Mouse (Mus musculus): ENCODE data around the gene Nrl. TPM values are rescaled to one million over a fixed set of nuclear protein-coding genes. Genes with fewer than 3 reads are reported as not detected.

Nrl gene
- polyA plus RNA-seq, 1 experiment: 0.56 TPM

DNA sequence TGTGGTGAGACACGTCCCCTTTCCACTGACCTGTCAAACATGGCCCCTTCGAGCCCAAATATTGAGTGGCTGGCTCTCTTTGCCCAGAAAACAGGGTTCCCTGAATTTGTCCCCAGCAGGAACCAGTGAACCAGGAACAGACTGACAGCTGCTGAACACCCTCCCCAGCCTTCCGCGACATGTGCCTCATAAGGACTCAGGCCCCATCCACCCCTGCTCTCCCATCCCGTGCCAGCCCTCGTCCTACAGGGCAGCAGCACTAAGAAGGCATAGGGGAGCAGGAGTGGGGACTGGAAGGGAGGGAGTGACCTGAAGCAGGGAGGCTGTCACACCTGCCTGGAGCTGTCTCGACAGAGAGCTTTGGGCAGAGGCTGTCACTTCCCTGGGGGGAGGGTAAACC, 17.0 kb downstream of the Nrl start:
- TF ChIP-seq POLR2A (IDR thresholded peaks at IDR 0.05; ENCODE audit: borderline replicate concordance, extremely low read depth, insufficient read depth, insufficient read length, poor library complexity, severe bottlenecking): no peak
- no peak for TF ChIP-seq CTCF (IDR thresholded peaks at IDR 0.05; ENCODE audit: borderline replicate concordance, extremely low read depth, insufficient read depth, insufficient read length)
- no peak for DNase-seq (ENCODE audit: low read depth)

- TF ChIP-seq CTCF (IDR thresholded peaks at IDR 0.05; ENCODE audit: borderline replicate concordance, extremely low read depth, insufficient read depth, insufficient read length) (no peak), POLR2A (IDR thresholded peaks at IDR 0.05; ENCODE audit: borderline replicate concordance, extremely low read depth, insufficient read depth, insufficient read length, poor library complexity, severe bottlenecking) (no peak)
These were observed 19.2 kb downstream of the Nrl start for GRCm38 (mm10) chr14:55505612-55506011.

DNA sequence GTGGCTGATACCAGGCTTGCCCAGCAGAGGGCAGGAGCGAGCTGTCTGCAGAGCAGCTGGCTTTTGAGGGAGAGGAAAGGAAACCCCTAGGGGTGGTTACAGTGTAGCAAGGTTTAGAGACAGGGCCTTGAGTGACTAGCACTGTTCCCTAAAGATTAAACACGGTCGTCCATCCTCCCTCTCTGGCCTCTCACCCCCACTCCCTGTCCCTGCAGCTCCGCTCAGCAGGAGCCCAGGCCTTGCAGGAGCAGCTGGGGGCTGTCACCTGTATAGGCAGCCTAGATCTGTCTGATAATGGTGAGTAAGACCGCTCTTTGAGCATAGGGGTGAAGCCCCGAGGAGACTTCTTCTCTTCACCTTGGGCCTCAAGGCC, 27.3 kb downstream of the Nrl start:
- peak; percentile 81 for DNase-seq (ENCODE audit: low read depth)
- TF ChIP-seq CTCF (IDR thresholded peaks at IDR 0.05; ENCODE audit: borderline replicate concordance, extremely low read depth, insufficient read depth, insufficient read length): peak; percentile 99
- TF ChIP-seq POLR2A (IDR thresholded peaks at IDR 0.05; ENCODE audit: borderline replicate concordance, extremely low read depth, insufficient read depth, insufficient read length, poor library complexity, severe bottlenecking): no peak

More at GRCm38 (mm10) chr14:55505612-55506011, 19.2 kb downstream of the Nrl start:
- DNase-seq (ENCODE audit: low read depth): no peak

DNA sequence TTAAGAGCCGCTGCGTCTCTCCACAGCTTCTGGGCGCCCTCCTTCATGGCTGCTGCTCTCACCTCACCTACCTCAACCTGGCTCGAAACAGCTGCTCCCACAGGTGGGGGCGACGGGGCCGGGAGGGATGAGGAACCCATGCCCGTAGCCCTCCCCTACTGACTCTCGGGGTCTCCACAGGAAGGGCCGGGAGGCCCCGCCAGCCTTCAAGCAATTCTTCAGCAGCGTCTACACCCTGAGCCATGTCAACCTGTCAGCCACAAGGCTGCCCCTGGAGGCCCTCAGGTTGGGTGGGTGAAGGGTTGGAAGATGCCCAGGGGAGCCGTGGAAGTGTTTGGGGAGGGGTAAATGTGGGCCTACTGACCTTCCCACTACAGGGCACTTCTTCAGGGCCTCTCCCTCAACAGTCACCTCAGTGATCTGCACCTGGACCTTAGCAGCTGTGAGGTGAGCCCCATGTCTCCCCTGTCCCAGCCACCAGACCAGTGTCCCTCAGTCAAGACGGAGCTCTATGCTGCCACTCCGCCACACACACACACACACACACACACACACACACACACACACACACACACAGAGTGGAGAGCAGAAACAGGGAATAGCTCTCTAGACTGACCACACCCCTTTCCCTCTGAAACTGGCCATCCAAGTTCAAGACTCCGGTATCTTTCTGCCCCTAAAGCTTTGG, 27.9 kb downstream of the Nrl start:
- no peak for TF ChIP-seq CTCF (IDR thresholded peaks at IDR 0.05; ENCODE audit: borderline replicate concordance, extremely low read depth, insufficient read depth, insufficient read length)
- no peak for TF ChIP-seq POLR2A (IDR thresholded peaks at IDR 0.05; ENCODE audit: borderline replicate concordance, extremely low read depth, insufficient read depth, insufficient read length, poor library complexity, severe bottlenecking)
- DNase-seq (ENCODE audit: low read depth): no peak

DNA sequence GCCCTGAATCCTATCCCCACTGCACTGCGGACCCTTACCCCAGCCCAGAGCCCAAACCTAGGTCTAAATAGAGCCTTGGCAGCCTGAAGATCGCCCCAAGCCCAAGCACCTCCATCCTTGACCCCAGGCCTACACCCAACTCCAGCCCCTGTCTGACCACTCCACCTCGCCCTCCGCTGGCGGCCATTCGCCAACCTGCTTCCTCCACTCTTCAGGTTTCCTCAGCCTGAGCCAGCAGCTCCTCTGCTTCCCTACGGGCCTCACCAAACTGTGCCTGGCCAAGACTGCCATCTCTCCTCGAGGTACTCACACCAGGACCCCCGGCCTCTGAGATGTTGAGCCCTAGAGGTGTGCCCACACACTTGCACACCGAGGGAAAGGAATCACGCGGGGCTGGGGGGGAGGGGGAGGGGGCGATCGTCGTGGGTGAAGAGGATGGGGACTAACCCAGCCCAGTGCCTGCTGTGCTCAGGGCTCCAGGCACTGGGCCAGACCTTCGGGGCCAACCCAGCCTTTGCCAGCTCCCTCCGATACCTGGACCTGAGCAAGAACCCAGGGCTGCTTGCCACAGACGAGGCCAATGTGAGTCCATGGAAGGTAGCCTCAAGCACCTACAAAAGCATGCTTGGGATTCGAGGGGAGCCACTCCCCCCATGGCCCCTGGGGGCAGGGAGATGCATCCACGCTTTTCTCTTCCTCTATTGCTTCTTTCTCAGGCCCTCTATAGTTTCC, 29.1 kb downstream of the Nrl start:
- no peak for DNase-seq (ENCODE audit: low read depth)
- TF ChIP-seq CTCF (IDR thresholded peaks at IDR 0.05; ENCODE audit: borderline replicate concordance, extremely low read depth, insufficient read depth, insufficient read length) (no peak), POLR2A (IDR thresholded peaks at IDR 0.05; ENCODE audit: borderline replicate concordance, extremely low read depth, insufficient read depth, insufficient read length, poor library complexity, severe bottlenecking) (no peak)

DNA sequence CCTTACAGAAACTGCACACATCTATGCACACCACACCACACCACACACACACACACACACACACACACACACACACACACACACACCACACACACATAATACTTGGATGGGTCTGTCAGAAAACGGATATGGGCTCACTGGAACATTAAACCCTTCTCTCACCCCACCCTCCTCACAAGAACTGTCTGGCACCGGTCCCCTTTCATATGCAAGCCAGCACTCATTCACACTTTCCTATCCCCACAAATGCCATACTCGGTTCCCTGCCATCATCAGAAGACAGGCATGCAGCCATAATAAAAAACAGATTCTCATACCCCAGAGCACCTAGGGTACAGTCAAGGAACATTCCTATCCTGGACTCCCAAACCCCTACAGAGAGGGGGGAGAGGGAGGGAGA, 32.7 kb downstream of the Nrl start:
- TF ChIP-seq CTCF (IDR thresholded peaks at IDR 0.05; ENCODE audit: borderline replicate concordance, extremely low read depth, insufficient read depth, insufficient read length): no peak
- no peak for TF ChIP-seq POLR2A (IDR thresholded peaks at IDR 0.05; ENCODE audit: borderline replicate concordance, extremely low read depth, insufficient read depth, insufficient read length, poor library complexity, severe bottlenecking)
- peak; percentile 87 for DNase-seq (ENCODE audit: low read depth)

DNA sequence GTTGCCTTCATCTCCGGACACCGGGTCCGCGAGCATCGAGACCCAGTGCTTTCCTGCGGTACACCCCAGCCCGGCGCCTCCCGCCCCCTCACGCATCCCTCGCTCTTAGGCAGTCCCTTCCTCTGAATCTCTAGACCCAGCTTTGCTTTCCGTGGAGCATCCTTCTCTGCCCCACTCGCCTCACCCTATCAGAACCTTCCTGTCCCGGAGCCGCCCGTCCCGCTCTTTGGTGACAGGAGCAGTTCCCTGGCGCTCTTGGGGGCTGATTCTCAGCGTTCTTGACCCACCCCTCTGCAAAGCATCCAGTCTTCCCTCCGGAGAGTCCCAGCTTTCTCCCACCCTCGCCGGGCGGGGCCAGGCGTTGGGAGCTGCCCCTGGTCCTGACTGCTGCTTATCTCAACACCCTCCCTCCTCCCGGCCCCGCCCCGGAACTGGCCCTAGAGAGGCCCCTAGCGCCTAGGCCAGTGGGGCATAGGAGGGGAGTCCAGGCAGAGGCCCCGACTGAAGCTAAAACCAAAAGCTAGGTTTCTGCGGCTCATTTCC, 33.4 kb downstream of the Nrl start:
- TF ChIP-seq POLR2A (IDR thresholded peaks at IDR 0.05; ENCODE audit: borderline replicate concordance, extremely low read depth, insufficient read depth, insufficient read length, poor library complexity, severe bottlenecking) (no peak), CTCF (IDR thresholded peaks at IDR 0.05; ENCODE audit: borderline replicate concordance, extremely low read depth, insufficient read depth, insufficient read length) (no peak)
- peak; percentile 74 for DNase-seq (ENCODE audit: low read depth)

- peak; percentile 97 for DNase-seq (ENCODE audit: low read depth)
- TF ChIP-seq POLR2A (IDR thresholded peaks at IDR 0.05; ENCODE audit: borderline replicate concordance, extremely low read depth, insufficient read depth, insufficient read length, poor library complexity, severe bottlenecking) (peak; percentile 89), CTCF (IDR thresholded peaks at IDR 0.05; ENCODE audit: borderline replicate concordance, extremely low read depth, insufficient read depth, insufficient read length) (no peak)
These were observed 34.2 kb downstream of the Nrl start, which contains the start of gene Carmil3 for GRCm38 (mm10) chr14:55490361-55491201. TSS of gene Carmil3 (plus strand) at chr14:55490651.

- TF ChIP-seq CTCF (IDR thresholded peaks at IDR 0.05; ENCODE audit: borderline replicate concordance, extremely low read depth, insufficient read depth, insufficient read length) (no peak), POLR2A (IDR thresholded peaks at IDR 0.05; ENCODE audit: borderline replicate concordance, extremely low read depth, insufficient read depth, insufficient read length, poor library complexity, severe bottlenecking) (no peak)
- DNase-seq (ENCODE audit: low read depth): no peak
These were observed 37.9 kb downstream of the Nrl start for GRCm38 (mm10) chr14:55486836-55487235.

DNA sequence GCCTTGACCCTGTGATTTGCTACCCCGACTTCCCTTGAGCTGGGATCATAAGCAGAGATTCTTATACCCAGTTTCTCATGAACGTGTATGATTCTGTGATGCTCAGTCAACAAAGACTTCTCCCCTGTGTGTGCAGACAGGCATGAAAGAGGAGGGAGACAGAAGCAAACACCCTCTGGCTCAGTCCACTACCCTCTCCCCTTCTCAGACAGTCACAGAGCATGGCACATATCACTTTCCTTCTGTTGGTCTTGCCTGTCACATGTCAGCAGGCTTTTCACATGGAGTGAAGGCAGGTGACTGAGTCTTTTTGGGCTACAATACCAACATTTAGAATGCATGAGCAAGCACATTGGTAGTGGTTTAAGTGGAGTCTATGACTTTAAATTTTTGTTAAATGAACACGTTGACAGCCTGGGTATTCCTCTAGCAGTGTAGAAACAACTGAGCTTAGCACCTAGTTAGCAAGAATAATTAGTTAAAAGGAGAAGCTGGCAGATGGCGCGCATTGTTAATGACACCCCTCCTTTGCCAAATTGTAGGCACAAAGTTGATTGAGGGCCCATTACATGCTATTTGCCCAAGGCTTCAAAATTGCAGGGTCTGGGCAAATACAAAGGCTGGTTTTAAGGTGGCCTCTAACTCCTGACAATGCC, 40.2 kb downstream of the Nrl start:
- TF ChIP-seq POLR2A (IDR thresholded peaks at IDR 0.05; ENCODE audit: borderline replicate concordance, extremely low read depth, insufficient read depth, insufficient read length, poor library complexity, severe bottlenecking) (no peak), CTCF (IDR thresholded peaks at IDR 0.05; ENCODE audit: borderline replicate concordance, extremely low read depth, insufficient read depth, insufficient read length) (no peak)
- DNase-seq (ENCODE audit: low read depth): peak; percentile 92

Data from brain, embryonic 14.5 days (tissue).